Comparison of ENCODE assay signal across 1 mouse cellular context in the genomic region with DNA sequence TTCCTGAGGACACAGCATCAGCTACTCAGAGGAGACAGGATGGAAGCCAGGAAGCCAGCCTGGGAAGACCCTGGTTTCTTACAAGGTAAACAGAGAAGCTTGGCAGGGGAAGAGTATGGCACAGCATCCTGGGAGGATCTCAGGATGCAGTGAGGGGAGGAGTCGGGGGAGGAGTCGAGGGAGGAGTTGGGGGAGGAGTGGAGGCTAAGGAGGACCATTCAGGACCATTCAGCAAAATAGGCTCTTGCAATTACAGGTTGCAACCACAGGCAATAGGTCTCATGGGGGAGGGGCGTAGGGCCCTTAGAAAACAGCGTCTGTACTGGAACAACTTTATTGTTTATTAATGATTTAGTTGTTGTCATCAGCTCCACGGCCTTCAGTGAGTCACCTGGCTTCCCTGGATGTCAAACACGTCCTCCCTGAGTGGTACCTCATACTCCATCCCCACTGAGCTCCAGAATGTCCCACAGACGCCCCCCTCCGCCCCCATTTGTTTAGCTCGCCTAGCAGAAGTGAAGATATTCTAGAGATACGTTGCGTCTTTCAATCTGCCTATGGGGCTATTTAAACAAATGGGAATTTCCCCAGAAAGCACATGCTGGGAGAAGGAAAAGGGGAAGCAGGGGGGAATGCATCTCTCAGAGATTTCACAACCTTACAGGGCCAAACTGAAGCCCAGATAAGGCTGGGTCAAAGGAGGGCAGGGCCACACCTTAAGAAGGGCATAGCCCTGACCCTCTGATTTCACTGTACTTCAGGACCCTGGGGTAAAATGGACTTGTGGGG.
A peak's percentile ranks its signal among the peaks of the same experiment; 100 is the strongest.
TF ChIP-seq lines count a peak whose summit lies in the region.

No protein-coding gene starts in this region.

TF ChIP-seq in ES-E14, 5 proteins besides CTCF, POLR2A, EP300 and RAD21:
- TF ChIP-seq MAFK (IDR thresholded peaks at IDR 0.05; ENCODE audit: insufficient read depth, low read depth, low read length) (peak; percentile 30; the same call in 1 of the 2 replicates), ZNF384 (IDR thresholded peaks at IDR 0.05; ENCODE audit: low read depth, low read length) (no peak), CHD2 (IDR thresholded peaks at IDR 0.05; ENCODE audit: low read depth, low read length) (no peak), HCFC1 (IDR thresholded peaks at IDR 0.05; ENCODE audit: borderline replicate concordance, insufficient read depth, low read length) (no peak), ZC3H11A (IDR thresholded peaks at IDR 0.05; ENCODE audit: borderline replicate concordance, low read depth, low read length) (no peak)
